Mouse (Mus musculus) stomach, embryonic 15.5 days (tissue): ENCODE data around the gene Npas3. TPM values are rescaled to one million over a fixed set of nuclear protein-coding genes. Genes with fewer than 3 reads are reported as not detected.

Source experiments
- ATAC-seq: fragments of 200-750 bp; cut with Nextera tagmentation; 2 replicates; pipeline ENCODE4 v1.8.0; 2017; ENCODE audit warnings: low read depth, moderate number of reproducible peaks, moderate TSS enrichment; ENCODE audit not compliant: insufficient read depth, low FRiP score
- H3K27ac ChIP-seq: fragments of 300-500 bp; sonication (generic); 2 replicates; pipeline ENCODE4 v1.5.1; 2015; ENCODE audit warnings: mild to moderate bottlenecking, inconsistent platforms
- H3K27me3 ChIP-seq: fragments of 300-500 bp; sonication (generic); replicated peaks from 2 replicates; pipeline ENCODE4 v1.6.1; 2015; ENCODE audit warnings: inconsistent platforms
- H3K36me3 ChIP-seq: fragments of 300-500 bp; sonication (generic); 2 replicates; pipeline ENCODE4 v1.6.1; 2015; ENCODE audit warnings: inconsistent platforms
- H3K4me1 ChIP-seq: fragments of 300-500 bp; sonication (generic); 2 replicates; pipeline ENCODE4 v1.6.1; 2015; ENCODE audit warnings: inconsistent platforms
- H3K4me2 ChIP-seq: fragments of 300-500 bp; sonication (generic); 2 replicates; pipeline ENCODE4 v1.6.1; 2015; ENCODE audit warnings: mild to moderate bottlenecking, inconsistent platforms
- H3K4me3 ChIP-seq: fragments of 300-500 bp; sonication (generic); replicated peaks from 2 replicates; pipeline ENCODE4 v1.5.1; 2015; ENCODE audit warnings: inconsistent platforms
- H3K9ac ChIP-seq: fragments of 300-500 bp; sonication (generic); 2 replicates; pipeline ENCODE4 v1.6.1; 2015; ENCODE audit warnings: inconsistent platforms
- H3K9me3 ChIP-seq: fragments of 300-500 bp; sonication (generic); 2 replicates; pipeline ENCODE4 v1.6.1; 2016; ENCODE audit warnings: inconsistent platforms
- WGBS: fragments of 180-500 bp; shearing (Covaris S2); methylation state at CpG from one replicate; pipeline ENCODE4 v1.1.7; 2015; 5-methylcytosine and 5-hydroxymethylcytosine counted together
- polyA plus RNA-seq: library from polyadenylated mRNA; unstranded; fragments of >200 nt; fragmentation: Nextera tagmentation; extraction: Ambion mirVana; gene quantifications from 2 replicates; pipeline ENCODE4 v1.2.1, GENCODE M21; 2015

Npas3 gene
- polyA plus RNA-seq, 1 experiment from 2014 or later = 3.0 TPM

DNA sequence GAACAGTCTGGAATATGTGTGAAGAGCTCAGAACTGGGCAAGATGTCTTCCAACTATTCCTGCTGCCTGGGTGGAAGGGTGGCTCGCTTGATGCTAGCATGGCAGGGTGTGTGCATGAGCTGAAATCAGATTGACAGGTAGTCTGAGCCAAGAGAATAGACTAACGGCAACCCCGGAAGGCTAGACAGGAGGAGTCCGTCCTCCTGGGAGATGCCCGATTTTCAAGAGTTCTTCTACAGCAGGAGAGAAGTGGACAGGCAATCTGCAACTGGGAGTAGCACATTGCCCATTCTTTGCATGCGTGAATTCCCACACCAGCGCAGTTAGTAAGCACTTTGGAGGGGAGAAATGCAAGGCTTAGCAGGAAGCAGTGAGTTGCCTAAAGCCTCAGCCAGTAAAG, 372.8 kb downstream of the Npas3 start:
- H3K36me3 ChIP-seq = no peaks in the 10 kb centered on the region
- no peak overlapping the region for H3K4me2 ChIP-seq
- 83% methylated on average over 7 of the region's 7 CpGs for WGBS
- no peak overlapping the region for H3K9ac ChIP-seq
- H3K27me3 ChIP-seq = no peaks in the 10 kb centered on the region
- no peaks in the 10 kb centered on the region for H3K9me3 ChIP-seq
- H3K4me1 ChIP-seq = no peaks in the 10 kb centered on the region
- no peak for ATAC-seq
- H3K4me3 ChIP-seq = no peak overlapping the region
- no peak overlapping the region for H3K27ac ChIP-seq

DNA sequence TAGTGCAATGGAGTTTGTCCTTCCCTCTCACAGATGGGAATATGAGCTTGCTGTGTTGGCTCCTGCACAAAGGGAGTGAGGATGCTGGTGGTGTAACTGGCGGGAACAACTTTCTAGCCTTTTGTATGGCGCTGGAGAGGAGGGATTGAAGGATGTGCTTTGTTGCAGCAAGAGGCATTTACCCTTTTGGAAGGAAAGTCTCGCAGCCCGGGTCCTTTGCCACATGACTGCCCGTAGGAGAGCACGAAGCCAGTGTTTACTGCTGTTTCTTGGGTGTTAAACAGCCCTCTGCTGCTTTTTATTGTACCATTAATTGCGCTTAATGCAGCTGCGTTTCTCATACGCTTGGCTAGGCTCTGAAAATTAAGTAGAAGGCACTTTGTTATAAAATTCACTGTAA, 375.3 kb downstream of the Npas3 start:
- H3K9ac ChIP-seq = no peak overlapping the region
- H3K4me3 ChIP-seq = no peak overlapping the region
- WGBS = 70% methylated on average over 9 of the region's 9 CpGs
- ATAC-seq = no peak
- no peak overlapping the region for H3K4me2 ChIP-seq
- no peaks in the 10 kb centered on the region for H3K27me3 ChIP-seq
- no peaks in the 10 kb centered on the region for H3K9me3 ChIP-seq
- H3K36me3 ChIP-seq = no peaks in the 10 kb centered on the region
- no peak overlapping the region for H3K27ac ChIP-seq
- H3K4me1 ChIP-seq = no peaks in the 10 kb centered on the region

DNA sequence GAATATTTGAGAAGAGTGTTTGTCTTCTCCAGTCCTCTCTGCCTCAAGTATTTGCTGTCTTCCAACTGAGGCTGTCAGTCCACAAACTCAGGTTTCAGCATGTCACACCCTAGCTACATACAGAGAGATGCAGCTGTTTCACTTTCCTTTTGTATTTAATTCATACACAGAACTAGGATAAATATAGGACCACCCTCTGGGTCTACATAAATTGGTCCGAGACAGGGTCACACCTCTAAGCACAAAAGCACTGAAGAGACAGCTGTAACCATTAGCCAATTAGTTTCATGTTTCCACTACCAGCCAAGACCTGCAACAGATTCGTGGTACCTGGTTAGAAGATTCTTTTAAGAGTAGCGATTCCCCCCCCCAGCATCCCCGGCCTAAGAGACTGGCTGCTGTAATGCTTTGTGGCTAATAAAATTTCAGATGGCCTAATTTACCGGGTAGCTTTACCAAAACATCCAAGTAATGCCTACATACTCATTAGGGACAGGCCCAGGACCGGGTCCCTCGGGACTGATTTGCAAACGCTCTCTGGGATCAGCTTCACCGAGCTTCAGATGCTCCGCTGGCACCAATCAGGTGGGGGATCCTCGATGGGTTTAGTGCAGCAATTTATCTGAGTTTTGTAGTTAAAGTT, 376.0 kb downstream of the Npas3 start:
- no peaks in the 10 kb centered on the region for H3K9me3 ChIP-seq
- H3K36me3 ChIP-seq = no peaks in the 10 kb centered on the region
- H3K27me3 ChIP-seq = no peaks in the 10 kb centered on the region
- H3K4me2 ChIP-seq = no peak overlapping the region
- H3K27ac ChIP-seq = no peak overlapping the region
- WGBS = 68% methylated on average over 11 of the region's 11 CpGs
- H3K9ac ChIP-seq = no peak overlapping the region
- no peak for ATAC-seq
- no peaks in the 10 kb centered on the region for H3K4me1 ChIP-seq
- no peak overlapping the region for H3K4me3 ChIP-seq

GRCm38 (mm10) chr12:53629483-53630120, 381.1 kb downstream of the Npas3 start:
- H3K27me3 ChIP-seq = no peaks in the 10 kb centered on the region
- H3K27ac ChIP-seq = no peak overlapping the region
- WGBS = 80% methylated on average over 8 of the region's 8 CpGs
- no peaks in the 10 kb centered on the region for H3K36me3 ChIP-seq
- H3K9me3 ChIP-seq = no peaks in the 10 kb centered on the region
- no peak for ATAC-seq
- no peak overlapping the region for H3K4me2 ChIP-seq
- no peak overlapping the region for H3K9ac ChIP-seq
- no peaks in the 10 kb centered on the region for H3K4me1 ChIP-seq
- no peak overlapping the region for H3K4me3 ChIP-seq

- Histone ChIP-seq H3K4me3 (no peak overlapping the region), H3K9me3 (no peaks in the 10 kb centered on the region), H3K9ac (no peak overlapping the region), H3K4me1 (no peaks in the 10 kb centered on the region), H3K27me3 (no peaks in the 10 kb centered on the region), H3K27ac (no peak overlapping the region), H3K36me3 (no peaks in the 10 kb centered on the region), H3K4me2 (no peak overlapping the region)
- no peak for ATAC-seq
- 45% methylated on average over 1 of the region's 1 CpGs for WGBS
Observed at GRCm38 (mm10) chr12:53630607-53631006, 382.1 kb downstream of the Npas3 start.

- 91% methylated on average over 4 of the region's 4 CpGs for WGBS
Observed at GRCm38 (mm10) chr12:53631315-53632106, 383.0 kb downstream of the Npas3 start.

DNA sequence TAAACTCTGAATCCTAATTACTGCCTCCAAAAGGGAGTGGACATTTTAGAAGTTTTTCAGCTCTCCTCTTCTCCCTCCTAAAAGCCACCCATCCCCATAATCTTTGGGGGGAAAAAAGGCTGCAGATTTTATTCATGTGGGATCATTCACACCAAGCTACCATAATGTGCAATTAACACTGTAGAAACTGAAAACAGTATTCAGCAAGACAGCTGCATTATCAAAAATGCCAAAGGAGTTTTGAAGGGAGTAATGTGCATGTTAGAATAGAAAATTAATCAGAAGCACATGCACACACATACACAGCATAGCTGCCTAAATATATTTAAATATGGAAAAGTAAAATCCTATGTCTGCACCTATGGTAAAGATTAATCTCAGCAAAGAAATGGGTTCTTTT, 390.1 kb downstream of the Npas3 start:
- H3K4me3 ChIP-seq = no peak overlapping the region
- no peaks in the 10 kb centered on the region for H3K9me3 ChIP-seq
- H3K36me3 ChIP-seq = no peaks in the 10 kb centered on the region
- no peak for ATAC-seq
- no peak overlapping the region for H3K9ac ChIP-seq
- H3K4me1 ChIP-seq = no peaks in the 10 kb centered on the region
- H3K4me2 ChIP-seq = no peak overlapping the region
- H3K27me3 ChIP-seq = no peaks in the 10 kb centered on the region
- H3K27ac ChIP-seq = no peak overlapping the region

More at GRCm38 (mm10) chr12:53631315-53632106, 383.0 kb downstream of the Npas3 start:
- H3K27ac ChIP-seq = no peak overlapping the region
- H3K9ac ChIP-seq = no peak overlapping the region
- H3K4me3 ChIP-seq = no peak overlapping the region
- no peaks in the 10 kb centered on the region for H3K9me3 ChIP-seq
- ATAC-seq = no peak
- no peaks in the 10 kb centered on the region for H3K4me1 ChIP-seq
- H3K4me2 ChIP-seq = no peak overlapping the region
- no peaks in the 10 kb centered on the region for H3K27me3 ChIP-seq
- H3K36me3 ChIP-seq = no peaks in the 10 kb centered on the region

- Histone ChIP-seq H3K36me3 (no peaks in the 10 kb centered on the region), H3K4me2 (no peak overlapping the region), H3K27me3 (no peaks in the 10 kb centered on the region), H3K4me3 (no peak overlapping the region), H3K27ac (no peak overlapping the region), H3K9me3 (no peaks in the 10 kb centered on the region), H3K4me1 (no peaks in the 10 kb centered on the region), H3K9ac (no peak overlapping the region)
- ATAC-seq = no peak
- WGBS = 89% methylated on average over 2 of the region's 2 CpGs
Observed at GRCm38 (mm10) chr12:53647282-53647681, 398.8 kb downstream of the Npas3 start.

- Histone ChIP-seq H3K4me1 (no peaks in the 10 kb centered on the region), H3K9ac (no peak overlapping the region), H3K27ac (no peak overlapping the region), H3K4me3 (no peak overlapping the region), H3K27me3 (no peaks in the 10 kb centered on the region), H3K9me3 (no peaks in the 10 kb centered on the region), H3K4me2 (no peak overlapping the region), H3K36me3 (no peaks in the 10 kb centered on the region)
- ATAC-seq = no peak
- WGBS = 89% methylated on average over 6 of the region's 6 CpGs
Observed at GRCm38 (mm10) chr12:53656301-53656700, 407.8 kb downstream of the Npas3 start.

DNA sequence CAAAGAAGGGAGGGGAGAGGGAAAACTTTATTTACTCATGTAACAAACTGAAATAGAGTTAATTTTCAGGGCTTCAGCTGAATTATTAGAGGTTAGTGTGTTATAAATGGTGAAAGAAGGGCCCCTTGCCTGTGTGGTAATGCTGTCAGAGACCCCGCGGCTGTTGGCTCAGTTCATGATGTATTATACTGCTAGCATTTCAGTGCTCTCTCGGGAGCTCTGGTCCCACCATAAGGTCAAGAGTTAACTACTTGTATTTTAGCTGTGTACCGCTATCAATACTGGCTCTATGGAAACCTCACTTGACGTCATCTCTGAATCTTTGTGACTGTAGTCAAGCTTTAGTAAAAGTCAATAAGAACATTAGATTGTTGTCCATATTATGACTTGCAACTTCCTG, 415.6 kb downstream of the Npas3 start:
- ATAC-seq = no peak
- H3K27ac ChIP-seq = no peak overlapping the region
- no peaks in the 10 kb centered on the region for H3K4me1 ChIP-seq
- H3K4me2 ChIP-seq = no peak overlapping the region
- H3K4me3 ChIP-seq = no peak overlapping the region
- no peaks in the 10 kb centered on the region for H3K36me3 ChIP-seq
- H3K9me3 ChIP-seq = no peaks in the 10 kb centered on the region
- 28% methylated on average over 5 of the region's 5 CpGs for WGBS
- no peaks in the 10 kb centered on the region for H3K27me3 ChIP-seq
- H3K9ac ChIP-seq = no peak overlapping the region

GRCm38 (mm10) chr12:53671846-53672245, 423.4 kb downstream of the Npas3 start:
- no peak overlapping the region for H3K4me2 ChIP-seq
- H3K27me3 ChIP-seq = no peaks in the 10 kb centered on the region
- no peaks in the 10 kb centered on the region for H3K9me3 ChIP-seq
- no peaks in the 10 kb centered on the region for H3K36me3 ChIP-seq
- H3K27ac ChIP-seq = no peak overlapping the region
- H3K4me1 ChIP-seq = no peaks in the 10 kb centered on the region
- no peak overlapping the region for H3K9ac ChIP-seq
- no peak for ATAC-seq
- H3K4me3 ChIP-seq = no peak overlapping the region
- 97% methylated on average over 2 of the region's 2 CpGs for WGBS

GRCm38 (mm10) chr12:53677091-53677630, 428.7 kb downstream of the Npas3 start:
- H3K27ac ChIP-seq = no peak overlapping the region
- H3K9ac ChIP-seq = no peak overlapping the region
- no peaks in the 10 kb centered on the region for H3K36me3 ChIP-seq
- no peaks in the 10 kb centered on the region for H3K9me3 ChIP-seq
- no peak overlapping the region for H3K4me2 ChIP-seq
- ATAC-seq = no peak
- no peaks in the 10 kb centered on the region for H3K27me3 ChIP-seq
- 48% methylated on average over 3 of the region's 3 CpGs for WGBS
- no peak overlapping the region for H3K4me3 ChIP-seq
- H3K4me1 ChIP-seq = no peaks in the 10 kb centered on the region
